Mouse (Mus musculus) heart, embryonic 11.5 days (tissue): ENCODE measurements around the gene A930009A15Rik. TPM values are rescaled to one million over a fixed set of nuclear protein-coding genes. Genes with fewer than 3 reads are reported as not detected.

ENCODE experiments used
- ATAC-seq: fragments of 200-750 bp; cut with Nextera tagmentation; replicated peaks from 2 replicates; pipeline ENCODE4 v1.8.0; 2017; ENCODE audit warnings: moderate library complexity; ENCODE audit not compliant: insufficient number of reproducible peaks, low FRiP score, low TSS enrichment
- H3K27ac ChIP-seq: fragments of 300-500 bp; sonication (generic); 2 replicates; pipeline ENCODE4 v1.5.1; 2014; ENCODE audit warnings: mild to moderate bottlenecking, low read depth, low read length
- H3K27me3 ChIP-seq: fragments of 300-500 bp; sonication (generic); 2 replicates; pipeline ENCODE4 v1.6.1; 2014; ENCODE audit warnings: mild to moderate bottlenecking, low read length, mixed read lengths; ENCODE audit not compliant: control insufficient read depth, insufficient read depth
- H3K36me3 ChIP-seq: fragments of 300-500 bp; sonication (generic); 2 replicates; pipeline ENCODE4 v1.6.1; 2014; ENCODE audit warnings: mild to moderate bottlenecking, low read length, moderate library complexity, mixed read lengths; ENCODE audit not compliant: control insufficient read depth, insufficient read depth
- H3K4me1 ChIP-seq: fragments of 300-500 bp; sonication (generic); 2 replicates; pipeline ENCODE4 v1.6.1; 2014; ENCODE audit warnings: low read length; ENCODE audit not compliant: control insufficient read depth, insufficient read depth
- H3K4me2 ChIP-seq: fragments of 300-500 bp; sonication (generic); 2 replicates; pipeline ENCODE4 v1.6.1; 2014; ENCODE audit warnings: mild to moderate bottlenecking, moderate library complexity
- H3K4me3 ChIP-seq: fragments of 300-500 bp; sonication (generic); 2 replicates; pipeline ENCODE4 v1.5.1; 2014; ENCODE audit warnings: low read depth, low read length
- H3K9ac ChIP-seq: fragments of 300-500 bp; sonication (generic); 2 replicates; pipeline ENCODE4 v1.6.1; 2014; ENCODE audit warnings: mild to moderate bottlenecking, low read depth, low read length, moderate library complexity
- H3K9me3 ChIP-seq: fragments of 300-500 bp; sonication (generic); replicated peaks from 2 replicates; pipeline ENCODE4 v1.6.1; 2016; ENCODE audit warnings: low read length; ENCODE audit not compliant: control insufficient read depth
- WGBS: fragments of 180-500 bp; shearing (Covaris S2); extraction: QIAGEN DNeasy Blood & Tissue Kit; methylation state at CpG from one replicate; pipeline ENCODE4 v1.1.7; 2014; ENCODE audit not compliant: insufficient replicate concordance; 5-methylcytosine and 5-hydroxymethylcytosine counted together
- polyA plus RNA-seq: library from polyadenylated mRNA; unstranded; fragments of >200 nt; fragmentation: Nextera tagmentation; extraction: Ambion mirVana; gene quantifications from 2 replicates; pipeline ENCODE4 v1.2.1, GENCODE M21; 2014

Gene A930009A15Rik
- polyA plus RNA-seq, 1 experiment from 2014 or later = not detected

DNA sequence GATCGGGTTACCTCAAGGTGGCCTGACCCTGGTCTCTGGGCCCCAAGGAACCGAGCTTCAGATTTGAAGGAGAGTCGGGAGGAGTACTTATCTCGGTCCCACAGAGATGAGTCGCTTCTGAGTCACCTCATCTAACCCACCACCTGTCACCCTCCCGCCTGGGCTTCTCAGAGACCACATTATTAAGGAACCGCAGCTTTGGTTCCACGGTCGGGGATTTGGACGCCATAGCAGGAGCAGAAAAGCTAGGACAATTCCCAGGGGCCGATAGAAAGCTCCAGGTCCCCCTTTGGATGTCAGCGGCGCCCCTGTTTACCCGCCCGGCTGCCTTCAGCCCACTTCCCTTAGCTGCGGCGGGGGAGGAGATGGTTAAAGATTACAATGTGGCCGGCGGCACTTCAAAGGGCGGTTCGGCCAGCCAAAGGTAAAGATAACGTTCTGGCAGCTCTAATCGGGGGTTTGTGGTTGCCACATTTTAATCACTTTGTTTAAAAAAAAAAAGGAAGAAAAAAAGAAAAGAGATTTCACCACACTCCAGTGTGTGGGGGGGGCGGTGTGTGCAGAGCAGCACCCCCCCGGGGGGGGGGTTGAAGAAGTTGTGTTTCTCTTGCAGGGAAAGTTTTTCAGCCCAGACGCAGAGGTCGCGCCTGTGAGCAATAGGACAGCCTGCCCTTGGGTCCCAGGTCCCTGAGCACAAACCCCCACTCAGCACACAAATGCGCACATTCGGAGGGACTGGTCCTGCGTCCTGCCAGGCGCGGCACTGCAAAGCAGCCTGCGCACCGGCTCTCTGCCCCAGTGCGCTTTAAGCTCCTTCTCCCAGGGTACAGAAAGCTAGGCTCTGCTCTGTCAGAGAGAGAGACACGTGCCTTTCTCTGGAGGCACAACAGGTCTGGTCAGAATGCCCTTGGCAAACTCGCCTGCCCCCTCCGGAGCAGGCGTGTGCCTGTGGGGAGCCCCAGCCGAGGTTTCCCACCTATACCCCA is 16.8 kb downstream of the A930009A15Rik start:
- Histone ChIP-seq H3K9ac (no peak overlapping the region), H3K9me3 (no peaks in the 10 kb centered on the region), H3K4me2 (peak overlapping the region; percentile 94), H3K4me3 (peak overlapping the region; percentile 49), H3K27me3 (peaks cover 35% of the 10 kb centered on the region), H3K27ac (no peak overlapping the region), H3K36me3 (no peaks in the 10 kb centered on the region), H3K4me1 (peaks cover 6% of the 10 kb centered on the region; the same call in 1 of the 2 replicates)
- 1% methylated on average over 41 of the region's 41 CpGs for WGBS
- peak; percentile 69 for ATAC-seq

DNA sequence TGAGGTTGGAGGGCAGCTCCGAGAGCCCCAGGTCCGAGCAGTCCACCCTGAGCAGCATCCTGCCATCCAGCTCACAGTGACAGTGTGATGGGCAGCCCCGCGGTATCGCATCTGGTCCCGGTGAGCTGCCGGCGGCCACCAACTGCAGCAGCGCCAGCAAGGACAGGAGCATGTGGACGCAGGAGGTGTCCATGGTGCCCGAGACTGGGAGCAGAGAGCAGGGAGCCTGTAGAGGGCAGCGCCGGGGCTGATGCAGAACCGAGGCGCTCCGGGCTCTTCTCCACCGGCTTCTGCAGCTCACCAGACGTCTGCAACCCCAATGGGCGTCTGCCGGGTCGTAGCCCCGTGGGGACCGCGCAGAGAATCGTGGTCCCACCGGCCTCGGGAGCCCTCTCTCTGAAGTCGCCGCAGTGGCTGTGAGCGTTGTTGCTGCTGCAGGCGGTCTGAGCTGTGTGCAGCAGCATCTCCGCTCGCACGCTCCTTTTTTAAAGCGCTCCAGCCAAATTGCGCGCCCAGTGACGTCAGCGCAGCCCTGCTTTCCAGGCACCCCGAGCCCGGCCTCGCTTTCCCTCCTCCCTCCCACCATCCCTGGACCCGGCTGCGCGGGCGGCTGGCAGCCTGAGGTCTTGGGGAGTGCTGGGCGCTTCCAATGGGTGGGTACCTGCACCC is 17.6 kb downstream of the A930009A15Rik start, which contains the start of gene Lgr5:
TSS of gene Lgr5 (minus strand) at position 480 of the 669 bp plus-strand sequence.
- peak; percentile 79 for ATAC-seq
- Histone ChIP-seq H3K9me3 (no peaks in the 10 kb centered on the region), H3K27ac (no peak within 1 kb of the TSS), H3K27me3 (peaks cover 35% of the 10 kb centered on the region), H3K4me2 (peak within 1 kb of the TSS; percentile 94), H3K9ac (no peak within 1 kb of the TSS), H3K4me3 (peak within 1 kb of the TSS; percentile 49), H3K4me1 (peaks cover 6% of the 10 kb centered on the region; the same call in 1 of the 2 replicates), H3K36me3 (no peaks in the 10 kb centered on the region)
- WGBS = under 1% methylated on average over 47 of the region's 47 CpGs

DNA sequence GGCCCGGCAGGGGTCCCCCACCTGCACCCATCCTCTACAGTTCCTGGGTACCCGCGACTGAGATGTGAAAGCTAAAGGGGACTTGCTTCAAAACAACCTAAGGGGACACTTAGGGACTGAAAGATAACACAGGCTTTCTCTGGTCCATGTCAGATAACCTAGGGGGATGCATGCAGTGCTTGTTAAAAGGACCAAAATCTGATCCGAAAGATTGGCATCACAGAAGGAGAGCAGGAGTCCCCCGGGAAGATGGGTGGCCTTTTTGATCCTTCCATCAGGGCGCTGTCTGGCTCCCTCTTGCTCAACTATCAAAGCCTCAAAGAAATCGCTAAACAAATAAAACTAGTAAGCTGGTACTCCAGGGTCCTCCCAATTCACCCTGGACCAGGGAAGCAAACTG is 18.2 kb downstream of the A930009A15Rik start:
- H3K4me1 ChIP-seq = peaks cover 6% of the 10 kb centered on the region; the same call in 1 of the 2 replicates
- no peaks in the 10 kb centered on the region for H3K9me3 ChIP-seq
- peaks cover 35% of the 10 kb centered on the region for H3K27me3 ChIP-seq
- no peak overlapping the region for H3K9ac ChIP-seq
- ATAC-seq = no peak
- H3K4me2 ChIP-seq = peak overlapping the region; percentile 94
- peak overlapping the region; percentile 49 for H3K4me3 ChIP-seq
- 2% methylated on average over 7 of the region's 7 CpGs for WGBS
- H3K36me3 ChIP-seq = no peaks in the 10 kb centered on the region
- no peak overlapping the region for H3K27ac ChIP-seq

DNA sequence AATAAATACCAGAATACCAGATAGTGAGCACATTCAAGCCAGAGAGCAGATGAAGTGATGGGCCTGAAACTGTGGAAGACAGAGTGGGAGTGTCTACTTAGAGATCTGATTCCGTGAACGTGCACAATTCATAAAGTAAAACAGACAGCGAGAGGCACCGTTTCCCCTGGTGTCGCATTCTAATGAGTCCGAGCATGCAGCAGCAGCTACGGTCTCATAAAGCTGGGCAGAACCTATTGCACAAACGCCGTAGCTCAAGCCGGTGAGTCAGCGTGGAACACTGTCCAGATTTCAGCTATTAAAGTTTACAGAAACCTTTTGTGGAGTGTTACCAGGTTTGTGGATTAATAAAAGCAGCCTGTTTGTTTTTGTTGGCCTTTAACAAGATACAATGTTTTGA is 23.4 kb downstream of the A930009A15Rik start:
- no peak for ATAC-seq
- H3K27ac ChIP-seq = no peak overlapping the region
- H3K9ac ChIP-seq = no peak overlapping the region
- H3K27me3 ChIP-seq = peaks cover 12% of the 10 kb centered on the region
- no peak overlapping the region for H3K4me2 ChIP-seq
- WGBS = 73% methylated on average over 11 of the region's 11 CpGs
- no peaks in the 10 kb centered on the region for H3K36me3 ChIP-seq
- no peaks in the 10 kb centered on the region for H3K4me1 ChIP-seq
- H3K9me3 ChIP-seq = no peaks in the 10 kb centered on the region
- no peak overlapping the region for H3K4me3 ChIP-seq

DNA sequence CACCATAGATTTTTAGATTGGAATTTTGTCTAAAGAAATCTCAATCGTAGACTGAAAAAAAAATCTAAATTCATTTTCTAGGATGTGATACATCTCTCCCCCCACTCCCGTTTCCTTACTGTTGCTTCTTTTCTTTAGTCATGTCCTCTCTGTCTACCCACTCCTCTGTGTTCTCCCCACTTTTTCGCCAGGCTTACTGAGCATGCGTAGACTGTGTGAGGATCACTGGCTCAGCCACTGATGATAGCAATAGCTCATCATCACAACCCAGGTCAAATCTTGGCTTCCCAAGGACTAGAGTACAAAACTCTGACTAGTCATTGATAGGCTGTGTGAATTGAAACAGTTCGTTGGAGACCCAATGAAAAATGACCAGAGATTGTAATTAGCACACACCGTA is 23.9 kb downstream of the A930009A15Rik start:
- Histone ChIP-seq H3K36me3 (no peaks in the 10 kb centered on the region), H3K27me3 (peaks cover 11% of the 10 kb centered on the region), H3K9ac (no peak overlapping the region), H3K4me3 (no peak overlapping the region), H3K4me2 (no peak overlapping the region), H3K4me1 (no peaks in the 10 kb centered on the region), H3K27ac (no peak overlapping the region), H3K9me3 (no peaks in the 10 kb centered on the region)
- WGBS = 82% methylated on average over 6 of the region's 6 CpGs
- ATAC-seq = no peak

DNA sequence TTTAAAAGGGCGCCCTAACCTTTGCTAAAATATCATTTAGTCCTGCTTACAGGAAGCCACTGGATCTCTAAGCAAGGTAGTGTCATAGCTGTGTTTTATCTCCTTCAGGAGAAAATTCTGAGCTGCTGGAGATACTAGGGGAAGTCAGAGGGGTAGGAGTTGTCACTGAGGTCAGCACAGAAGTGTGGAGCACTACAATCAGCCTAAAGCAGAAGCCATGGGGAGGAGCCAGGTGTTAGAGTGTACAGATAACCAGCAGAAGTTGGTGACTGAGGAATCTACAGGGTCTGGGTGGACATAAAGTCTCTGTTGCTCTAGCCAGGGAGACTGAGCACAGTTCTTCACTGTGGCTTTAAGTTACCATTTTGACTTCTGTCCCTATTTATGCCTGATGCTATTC is 26.0 kb downstream of the A930009A15Rik start:
- H3K4me3 ChIP-seq = no peak overlapping the region
- no peak overlapping the region for H3K9ac ChIP-seq
- H3K36me3 ChIP-seq = no peaks in the 10 kb centered on the region
- no peaks in the 10 kb centered on the region for H3K4me1 ChIP-seq
- no peak for ATAC-seq
- H3K27me3 ChIP-seq = no peaks in the 10 kb centered on the region
- H3K27ac ChIP-seq = no peak overlapping the region
- H3K4me2 ChIP-seq = no peak overlapping the region
- 89% methylated on average over 1 of the region's 1 CpGs for WGBS
- H3K9me3 ChIP-seq = no peaks in the 10 kb centered on the region

DNA sequence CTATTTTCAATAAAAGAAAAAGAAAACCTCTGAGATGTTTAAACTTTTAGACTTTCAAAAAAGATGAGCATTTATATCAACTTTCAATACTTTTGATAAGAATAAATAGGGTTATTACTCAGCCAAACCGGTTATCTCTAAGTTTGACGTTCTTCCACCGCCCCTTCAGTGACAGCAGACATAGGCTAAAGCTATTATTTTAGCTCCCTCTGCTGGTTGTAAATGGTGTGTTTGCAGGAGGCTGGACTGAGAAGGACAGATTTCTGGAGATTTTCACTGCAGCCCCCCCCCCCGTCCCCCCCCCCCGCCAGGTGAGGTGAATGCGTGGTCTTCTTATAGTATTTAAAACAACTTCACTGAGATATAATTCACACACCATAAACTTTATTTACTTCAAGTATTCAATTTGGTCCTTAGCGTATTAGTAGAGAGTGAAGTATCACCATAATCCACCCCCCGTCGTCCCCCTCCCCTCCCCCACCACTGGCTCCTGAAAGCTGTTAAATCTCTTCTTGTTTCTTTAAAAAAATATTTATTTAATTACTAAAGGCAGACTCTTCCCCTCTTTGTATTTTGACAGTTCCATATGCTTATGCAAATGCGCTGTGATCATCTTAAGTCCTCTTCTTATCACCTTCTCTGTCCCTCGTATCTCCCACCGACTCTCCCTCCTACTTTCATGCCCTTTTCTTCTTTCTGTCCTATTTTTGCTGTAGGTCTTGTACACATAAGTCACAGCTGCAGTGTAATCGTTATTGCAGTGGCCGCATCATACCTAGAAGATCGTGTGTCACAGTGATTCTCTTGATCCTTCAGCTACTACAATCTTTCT is 47.9 kb downstream of the A930009A15Rik start:
- 13% methylated on average over 14 of the region's 15 CpGs for WGBS
- no peak overlapping the region for H3K9ac ChIP-seq
- peak overlapping the region; percentile 58 for H3K4me2 ChIP-seq
- H3K9me3 ChIP-seq = no peaks in the 10 kb centered on the region
- no peak overlapping the region for H3K27ac ChIP-seq
- no peaks in the 10 kb centered on the region for H3K4me1 ChIP-seq
- ATAC-seq = no peak
- no peaks in the 10 kb centered on the region for H3K36me3 ChIP-seq
- peak overlapping the region; percentile 11 for H3K4me3 ChIP-seq
- H3K27me3 ChIP-seq = no peaks in the 10 kb centered on the region

DNA sequence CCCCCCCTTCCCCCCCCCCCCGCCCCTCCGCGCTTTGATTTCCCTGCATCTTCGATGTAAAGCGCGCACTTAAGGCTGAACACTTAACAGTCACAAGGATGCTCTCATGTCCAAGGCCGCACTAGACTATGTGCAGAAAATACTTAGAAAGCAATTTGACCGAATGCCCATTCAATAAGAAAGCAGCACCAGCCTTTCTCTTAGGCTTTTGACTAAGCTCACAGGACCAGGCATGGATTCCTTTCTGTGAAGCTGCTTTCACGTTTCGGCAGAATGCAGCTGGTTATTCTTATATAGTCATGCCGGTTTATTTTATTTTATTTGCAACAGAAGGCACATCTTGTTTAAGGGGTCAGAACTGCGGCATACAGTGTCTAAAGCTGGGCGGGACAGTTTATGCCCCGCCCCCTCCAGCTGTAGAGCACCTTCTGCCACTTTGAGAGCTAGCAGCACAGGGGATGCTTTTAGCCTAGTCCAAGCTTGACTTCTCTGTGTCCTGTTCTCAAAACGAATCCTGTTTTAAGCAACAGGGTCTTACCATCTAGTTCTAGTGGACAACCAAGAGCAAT is 48.6 kb downstream of the A930009A15Rik start:
- Histone ChIP-seq H3K9ac (no peak overlapping the region), H3K4me1 (no peaks in the 10 kb centered on the region), H3K27ac (no peak overlapping the region), H3K4me3 (peak overlapping the region; percentile 11), H3K4me2 (peak overlapping the region; percentile 58), H3K36me3 (no peaks in the 10 kb centered on the region), H3K27me3 (no peaks in the 10 kb centered on the region), H3K9me3 (no peaks in the 10 kb centered on the region)
- no peak for ATAC-seq
- WGBS = 22% methylated on average over 15 of the region's 15 CpGs
